Mouse (Mus musculus): ENCODE results near the gene Cep97. TPM values are rescaled to one million over a fixed set of nuclear protein-coding genes. Genes with fewer than 3 reads are reported as not detected.

Gene Cep97
- total RNA-seq, 1 experiment = 12.5 TPM

- Histone ChIP-seq H3K9me3 (ENCODE audit: control insufficient read depth, insufficient read depth, low read depth, low read length) (no peaks in the 10 kb centered on the region), H3K27ac (ENCODE audit: insufficient read depth, low read depth, low read length, poor library complexity, severe bottlenecking) (no peak overlapping the region), H3K4me1 (ENCODE audit: control insufficient read depth in 2 of 2, insufficient read depth in 2 of 2, low read length in 2 of 2, poor library complexity in 1 of 2) (no peaks in the 10 kb centered on the region), H3K36me3 (ENCODE audit: control insufficient read depth, insufficient read depth, low read length, poor library complexity, severe bottlenecking) (no peaks in the 10 kb centered on the region), H3K4me3 (ENCODE audit: insufficient read depth in 1 of 2, low read depth in 1 of 2, low read length in 2 of 2, poor library complexity in 1 of 2, severe bottlenecking in 1 of 2) (no peak overlapping the region), H3K9ac (ENCODE audit: insufficient read depth, low read depth, low read length, poor library complexity, severe bottlenecking) (no peak overlapping the region)
- DNase-seq (ENCODE audit: low read depth, low spot score) = no peak
- TF ChIP-seq ZNF384 (IDR thresholded peaks at IDR 0.05; ENCODE audit: low read depth, low read length) (no peak), CHD2 (IDR thresholded peaks at IDR 0.05; ENCODE audit: low read depth, low read length) (no peak), MAFK (IDR thresholded peaks at IDR 0.05; ENCODE audit: insufficient read depth, low read depth, low read length) (no peak), ZC3H11A (IDR thresholded peaks at IDR 0.05; ENCODE audit: borderline replicate concordance, low read depth, low read length) (no peak), HCFC1 (IDR thresholded peaks at IDR 0.05; ENCODE audit: borderline replicate concordance, insufficient read depth, low read length) (no peak)
- in situ Hi-C loops (cut with MboI; ENCODE audit: low sequenced_read_pairs in 2 of 2, unreplicated experiment in 2 of 2) = loop anchor here in 1 of 2 experiments (25.0 kb wide), 1 partner anchor 949 kb away; the partner anchor contains the start of gene Tmem45a
Observed at GRCm38 (mm10) chr16:55938761-55939160, 4.1 kb upstream of the Cep97 start.

- in situ Hi-C loops (cut with MboI; ENCODE audit: low sequenced_read_pairs in 2 of 2, unreplicated experiment in 2 of 2) = loop anchor here in 1 of 2 experiments (25.0 kb wide), 1 partner anchor 953 kb away; the partner anchor contains the start of gene Tmem45a
- Histone ChIP-seq H3K27ac (ENCODE audit: insufficient read depth, low read depth, low read length, poor library complexity, severe bottlenecking) (no peak overlapping the region), H3K9me3 (ENCODE audit: control insufficient read depth, insufficient read depth, low read depth, low read length) (no peaks in the 10 kb centered on the region), H3K4me1 (ENCODE audit: control insufficient read depth in 2 of 2, insufficient read depth in 2 of 2, low read length in 2 of 2, poor library complexity in 1 of 2) (peaks cover 0 to 3% of the 10 kb centered on the region in 2 experiments; a peak in 1 of 4 replicates), H3K36me3 (ENCODE audit: control insufficient read depth, insufficient read depth, low read length, poor library complexity, severe bottlenecking) (no peaks in the 10 kb centered on the region), H3K4me3 (ENCODE audit: insufficient read depth in 1 of 2, low read depth in 1 of 2, low read length in 2 of 2, poor library complexity in 1 of 2, severe bottlenecking in 1 of 2) (peak overlapping the region; percentile 80 to 99), H3K9ac (ENCODE audit: insufficient read depth, low read depth, low read length, poor library complexity, severe bottlenecking) (peak overlapping the region; percentile 82)
- TF ChIP-seq CHD2 (IDR thresholded peaks at IDR 0.05; ENCODE audit: low read depth, low read length) = no peak
- TF ChIP-seq ZNF384 (IDR thresholded peaks at IDR 0.05; ENCODE audit: low read depth, low read length) = no peak
- TF ChIP-seq ZC3H11A (IDR thresholded peaks at IDR 0.05; ENCODE audit: borderline replicate concordance, low read depth, low read length) = no peak
- TF ChIP-seq MAFK (IDR thresholded peaks at IDR 0.05; ENCODE audit: insufficient read depth, low read depth, low read length) = no peak
- no peak for TF ChIP-seq HCFC1 (IDR thresholded peaks at IDR 0.05; ENCODE audit: borderline replicate concordance, insufficient read depth, low read length)
- no peak for DNase-seq (ENCODE audit: low read depth, low spot score)
Observed at GRCm38 (mm10) chr16:55933681-55934343, 843 bp downstream of the Cep97 start.

GRCm38 (mm10) chr16:55924010-55924409 lies 10.6 kb downstream of the Cep97 start:
- H3K4me3 ChIP-seq (ENCODE audit: insufficient read depth in 1 of 2, low read depth in 1 of 2, low read length in 2 of 2, poor library complexity in 1 of 2, severe bottlenecking in 1 of 2) = no peak overlapping the region
- H3K4me1 ChIP-seq (ENCODE audit: control insufficient read depth in 2 of 2, insufficient read depth in 2 of 2, low read length in 2 of 2, poor library complexity in 1 of 2) = peaks cover 0 to 2% of the 10 kb centered on the region in 2 experiments; a peak in 2 of 4 replicates
- peaks cover 4% of the 10 kb centered on the region for H3K36me3 ChIP-seq (ENCODE audit: control insufficient read depth, insufficient read depth, low read length, poor library complexity, severe bottlenecking)
- TF ChIP-seq CHD2 (IDR thresholded peaks at IDR 0.05; ENCODE audit: low read depth, low read length) = no peak
- TF ChIP-seq ZC3H11A (IDR thresholded peaks at IDR 0.05; ENCODE audit: borderline replicate concordance, low read depth, low read length) = no peak
- TF ChIP-seq MAFK (IDR thresholded peaks at IDR 0.05; ENCODE audit: insufficient read depth, low read depth, low read length) = no peak
- TF ChIP-seq ZNF384 (IDR thresholded peaks at IDR 0.05; ENCODE audit: low read depth, low read length) = no peak
- TF ChIP-seq HCFC1 (IDR thresholded peaks at IDR 0.05; ENCODE audit: borderline replicate concordance, insufficient read depth, low read length) = no peak
- in situ Hi-C loops (cut with MboI; ENCODE audit: low sequenced_read_pairs in 2 of 2, unreplicated experiment in 2 of 2) = no loop called here
- no peak overlapping the region for H3K9ac ChIP-seq (ENCODE audit: insufficient read depth, low read depth, low read length, poor library complexity, severe bottlenecking)
- H3K9me3 ChIP-seq (ENCODE audit: control insufficient read depth, insufficient read depth, low read depth, low read length) = no peaks in the 10 kb centered on the region
- DNase-seq (ENCODE audit: low read depth, low spot score) = no peak
- no peak overlapping the region for H3K27ac ChIP-seq (ENCODE audit: insufficient read depth, low read depth, low read length, poor library complexity, severe bottlenecking)

- no peak for TF ChIP-seq ZNF384 (IDR thresholded peaks at IDR 0.05; ENCODE audit: low read depth, low read length)
- TF ChIP-seq HCFC1 (IDR thresholded peaks at IDR 0.05; ENCODE audit: borderline replicate concordance, insufficient read depth, low read length) = no peak
- no peak for TF ChIP-seq ZC3H11A (IDR thresholded peaks at IDR 0.05; ENCODE audit: borderline replicate concordance, low read depth, low read length)
- no peak for TF ChIP-seq CHD2 (IDR thresholded peaks at IDR 0.05; ENCODE audit: low read depth, low read length)
- TF ChIP-seq MAFK (IDR thresholded peaks at IDR 0.05; ENCODE audit: insufficient read depth, low read depth, low read length) = no peak
- Histone ChIP-seq H3K9ac (ENCODE audit: insufficient read depth, low read depth, low read length, poor library complexity, severe bottlenecking) (no peak overlapping the region), H3K9me3 (ENCODE audit: control insufficient read depth, insufficient read depth, low read depth, low read length) (no peaks in the 10 kb centered on the region), H3K4me3 (ENCODE audit: insufficient read depth in 1 of 2, low read depth in 1 of 2, low read length in 2 of 2, poor library complexity in 1 of 2, severe bottlenecking in 1 of 2) (no peak overlapping the region), H3K4me1 (ENCODE audit: control insufficient read depth in 2 of 2, insufficient read depth in 2 of 2, low read length in 2 of 2, poor library complexity in 1 of 2) (peaks cover 0 to 2% of the 10 kb centered on the region in 2 experiments; a peak in 1 of 4 replicates), H3K27ac (ENCODE audit: insufficient read depth, low read depth, low read length, poor library complexity, severe bottlenecking) (no peak overlapping the region), H3K36me3 (ENCODE audit: control insufficient read depth, insufficient read depth, low read length, poor library complexity, severe bottlenecking) (peaks cover 4% of the 10 kb centered on the region)
- in situ Hi-C loops (cut with MboI; ENCODE audit: low sequenced_read_pairs in 2 of 2, unreplicated experiment in 2 of 2) = no loop called here
- DNase-seq (ENCODE audit: low read depth, low spot score) = no peak
Observed at GRCm38 (mm10) chr16:55922079-55922478, 12.6 kb downstream of the Cep97 start.

Data from ES-E14 (cell line).